Mouse (Mus musculus): ENCODE data around the gene Cfl1. TPM values are rescaled to one million over a fixed set of nuclear protein-coding genes. Genes with fewer than 3 reads are reported as not detected.
A peak's percentile ranks its signal among the peaks of the same experiment; 100 is the strongest.

The Cfl1 gene
- polyA plus RNA-seq, 1 experiment from 2014 or later: 3,318 TPM

- Histone ChIP-seq H3K4me2 (peak overlapping the region; percentile 90), H3K27ac (ENCODE audit: low read depth) (peak overlapping the region; percentile 3; the same call in 1 of the 2 replicates), H3K9me3 (ENCODE audit: low read depth, low read length) (no peaks in the 10 kb centered on the region), H3K36me3 (ENCODE audit: insufficient read depth) (no peaks in the 10 kb centered on the region), H3K9ac (peak overlapping the region; percentile 54), H3K4me1 (ENCODE audit: insufficient read depth) (0 out of 2 replicates have a peak, but pooled peaks cover 5% of the 10 kb centered on the region), H3K4me3 (ENCODE audit: low read depth, low read length) (peak overlapping the region; percentile 51), H3K27me3 (ENCODE audit: insufficient read depth, low read length) (no peaks in the 10 kb centered on the region)
- WGBS: 47% methylated on average over 15 of the region's 15 CpGs
- DNase-seq (no peak), ATAC-seq (ENCODE audit: insufficient read depth) (no peak)
- no peak for TF ChIP-seq CTCF (IDR thresholded peaks at IDR 0.05; ENCODE audit: low read depth)
Observed at GRCm38 (mm10) chr19:5511074-5511632, 20.9 kb downstream of the Cfl1 start.

GRCm38 (mm10) chr19:5512091-5513004, 22.1 kb downstream of the Cfl1 start:
- H3K36me3 ChIP-seq (ENCODE audit: insufficient read depth): no peaks in the 10 kb centered on the region
- H3K27ac ChIP-seq (ENCODE audit: low read depth): no peak overlapping the region
- H3K27me3 ChIP-seq (ENCODE audit: insufficient read depth, low read length): no peaks in the 10 kb centered on the region
- WGBS: 73% methylated on average over 12 of the region's 12 CpGs
- 0 out of 2 replicates have a peak, but pooled peaks cover 5% of the 10 kb centered on the region for H3K4me1 ChIP-seq (ENCODE audit: insufficient read depth)
- H3K9me3 ChIP-seq (ENCODE audit: low read depth, low read length): no peaks in the 10 kb centered on the region
- no peak overlapping the region for H3K4me3 ChIP-seq (ENCODE audit: low read depth, low read length)
- H3K4me2 ChIP-seq: 0 out of 2 replicates have a peak overlapping the region, but pooled peaks have one; percentile 2
- DNase-seq: peak; percentile 57
- TF ChIP-seq CTCF (IDR thresholded peaks at IDR 0.05; ENCODE audit: low read depth): no peak
- H3K9ac ChIP-seq: no peak overlapping the region
- no peak for ATAC-seq (ENCODE audit: insufficient read depth)

GRCm38 (mm10) chr19:5513005-5513349, 22.7 kb downstream of the Cfl1 start:
- Histone ChIP-seq H3K4me3 (ENCODE audit: low read depth, low read length) (no peak overlapping the region), H3K9me3 (ENCODE audit: low read depth, low read length) (no peaks in the 10 kb centered on the region), H3K27ac (ENCODE audit: low read depth) (no peak overlapping the region), H3K4me2 (no peak overlapping the region), H3K27me3 (ENCODE audit: insufficient read depth, low read length) (no peaks in the 10 kb centered on the region), H3K4me1 (ENCODE audit: insufficient read depth) (0 out of 2 replicates have a peak, but pooled peaks cover 5% of the 10 kb centered on the region), H3K9ac (no peak overlapping the region), H3K36me3 (ENCODE audit: insufficient read depth) (no peaks in the 10 kb centered on the region)
- ATAC-seq (ENCODE audit: insufficient read depth) (no peak), DNase-seq (no peak)
- 78% methylated on average over 3 of the region's 3 CpGs for WGBS
- no peak for TF ChIP-seq CTCF (IDR thresholded peaks at IDR 0.05; ENCODE audit: low read depth)

- Histone ChIP-seq H3K36me3 (ENCODE audit: insufficient read depth) (no peaks in the 10 kb centered on the region), H3K27ac (ENCODE audit: low read depth) (no peak overlapping the region), H3K4me3 (ENCODE audit: low read depth, low read length) (no peak overlapping the region), H3K27me3 (ENCODE audit: insufficient read depth, low read length) (no peaks in the 10 kb centered on the region), H3K4me1 (ENCODE audit: insufficient read depth) (0 out of 2 replicates have a peak, but pooled peaks cover 2% of the 10 kb centered on the region), H3K9ac (no peak overlapping the region), H3K9me3 (ENCODE audit: low read depth, low read length) (no peaks in the 10 kb centered on the region), H3K4me2 (no peak overlapping the region)
- DNase-seq (no peak), ATAC-seq (ENCODE audit: insufficient read depth) (no peak)
- WGBS: 87% methylated on average over 7 of the region's 7 CpGs
- no peak for TF ChIP-seq CTCF (IDR thresholded peaks at IDR 0.05; ENCODE audit: low read depth)
Observed at GRCm38 (mm10) chr19:5515840-5516777, 25.9 kb downstream of the Cfl1 start.

GRCm38 (mm10) chr19:5516906-5517505, 26.8 kb downstream of the Cfl1 start:
- Histone ChIP-seq H3K9ac (no peak overlapping the region), H3K27me3 (ENCODE audit: insufficient read depth, low read length) (no peaks in the 10 kb centered on the region), H3K4me2 (no peak overlapping the region), H3K9me3 (ENCODE audit: low read depth, low read length) (no peaks in the 10 kb centered on the region), H3K27ac (ENCODE audit: low read depth) (no peak overlapping the region), H3K4me3 (ENCODE audit: low read depth, low read length) (no peak overlapping the region), H3K4me1 (ENCODE audit: insufficient read depth) (no peaks in the 10 kb centered on the region), H3K36me3 (ENCODE audit: insufficient read depth) (no peaks in the 10 kb centered on the region)
- TF ChIP-seq CTCF (IDR thresholded peaks at IDR 0.05; ENCODE audit: low read depth): 0 out of 2 replicates have a peak, but pooled peaks have one; percentile 3
- WGBS: 70% methylated on average over 8 of the region's 8 CpGs
- DNase-seq (no peak), ATAC-seq (ENCODE audit: insufficient read depth) (no peak)

GRCm38 (mm10) chr19:5518721-5519120, 28.5 kb downstream of the Cfl1 start:
- H3K9ac ChIP-seq: no peak overlapping the region
- no peaks in the 10 kb centered on the region for H3K4me1 ChIP-seq (ENCODE audit: insufficient read depth)
- 77% methylated on average over 3 of the region's 3 CpGs for WGBS
- no peaks in the 10 kb centered on the region for H3K27me3 ChIP-seq (ENCODE audit: insufficient read depth, low read length)
- H3K9me3 ChIP-seq (ENCODE audit: low read depth, low read length): no peaks in the 10 kb centered on the region
- no peak overlapping the region for H3K4me3 ChIP-seq (ENCODE audit: low read depth, low read length)
- TF ChIP-seq CTCF (IDR thresholded peaks at IDR 0.05; ENCODE audit: low read depth): no peak
- H3K4me2 ChIP-seq: no peak overlapping the region
- H3K36me3 ChIP-seq (ENCODE audit: insufficient read depth): no peaks in the 10 kb centered on the region
- DNase-seq: no peak
- no peak for ATAC-seq (ENCODE audit: insufficient read depth)
- no peak overlapping the region for H3K27ac ChIP-seq (ENCODE audit: low read depth)
